Mouse (Mus musculus): ENCODE data around the gene Abcc2. TPM values are rescaled to one million over a fixed set of nuclear protein-coding genes. Genes with fewer than 3 reads are reported as not detected.

Gene Abcc2
- polyA plus RNA-seq, 1 experiment from 2014 or later: 0.03 TPM

- Histone ChIP-seq H3K4me2 (replicated peaks) (no peak overlapping the region), H3K9me3 (replicated peaks) (no peaks in the 10 kb centered on the region), H3K27me3 (no peaks in the 10 kb centered on the region), H3K36me3 (no peaks in the 10 kb centered on the region), H3K4me3 (replicated peaks) (no peak overlapping the region), H3K27ac (replicated peaks) (no peak overlapping the region), H3K4me1 (no peaks in the 10 kb centered on the region), H3K9ac (no peak overlapping the region)
- no peak for ATAC-seq (ENCODE audit: insufficient number of reproducible peaks, low FRiP score, low TSS enrichment, low read depth)
- WGBS: 76% methylated on average over 10 of the region's 10 CpGs
Measured at GRCm38 (mm10) chr19:43813315-43813714, 31.3 kb downstream of the Abcc2 start.

GRCm38 (mm10) chr19:43815661-43816414, 33.8 kb downstream of the Abcc2 start:
- H3K36me3 ChIP-seq: no peaks in the 10 kb centered on the region
- H3K27me3 ChIP-seq: no peaks in the 10 kb centered on the region
- H3K27ac ChIP-seq (replicated peaks): no peak overlapping the region
- no peaks in the 10 kb centered on the region for H3K4me1 ChIP-seq
- 48% methylated on average over 14 of the region's 14 CpGs for WGBS
- no peak overlapping the region for H3K9ac ChIP-seq
- ATAC-seq (ENCODE audit: insufficient number of reproducible peaks, low FRiP score, low TSS enrichment, low read depth): no peak
- peak overlapping the region; percentile 28; the same call in 1 of the 2 replicates for H3K4me2 ChIP-seq (replicated peaks)
- H3K4me3 ChIP-seq (replicated peaks): 0 out of 2 replicates have a peak overlapping the region, but pooled peaks have one; percentile 17
- no peaks in the 10 kb centered on the region for H3K9me3 ChIP-seq (replicated peaks)

GRCm38 (mm10) chr19:43826855-43827254, 44.9 kb downstream of the Abcc2 start:
- no peak overlapping the region for H3K9ac ChIP-seq
- no peak overlapping the region for H3K4me2 ChIP-seq (replicated peaks)
- 77% methylated on average over 8 of the region's 8 CpGs for WGBS
- H3K27me3 ChIP-seq: no peaks in the 10 kb centered on the region
- H3K9me3 ChIP-seq (replicated peaks): no peaks in the 10 kb centered on the region
- no peak overlapping the region for H3K4me3 ChIP-seq (replicated peaks)
- H3K36me3 ChIP-seq: no peaks in the 10 kb centered on the region
- ATAC-seq (ENCODE audit: insufficient number of reproducible peaks, low FRiP score, low TSS enrichment, low read depth): no peak
- no peaks in the 10 kb centered on the region for H3K4me1 ChIP-seq
- H3K27ac ChIP-seq (replicated peaks): no peak overlapping the region

GRCm38 (mm10) chr19:43832425-43833069, 50.6 kb downstream of the Abcc2 start:
- Histone ChIP-seq H3K4me3 (replicated peaks) (no peak overlapping the region), H3K9ac (no peak overlapping the region), H3K27me3 (no peaks in the 10 kb centered on the region), H3K4me1 (no peaks in the 10 kb centered on the region), H3K27ac (replicated peaks) (no peak overlapping the region), H3K36me3 (no peaks in the 10 kb centered on the region), H3K4me2 (replicated peaks) (no peak overlapping the region), H3K9me3 (replicated peaks) (no peaks in the 10 kb centered on the region)
- no peak for ATAC-seq (ENCODE audit: insufficient number of reproducible peaks, low FRiP score, low TSS enrichment, low read depth)
- WGBS: 27% methylated on average over 21 of the region's 21 CpGs

- Histone ChIP-seq H3K9me3 (replicated peaks) (no peaks in the 10 kb centered on the region), H3K4me2 (replicated peaks) (no peak overlapping the region), H3K36me3 (peaks cover 20% of the 10 kb centered on the region), H3K27me3 (no peaks in the 10 kb centered on the region), H3K4me1 (no peaks in the 10 kb centered on the region), H3K9ac (no peak overlapping the region), H3K27ac (replicated peaks) (no peak overlapping the region), H3K4me3 (replicated peaks) (no peak overlapping the region)
- ATAC-seq (ENCODE audit: insufficient number of reproducible peaks, low FRiP score, low TSS enrichment, low read depth): no peak
- 86% methylated on average over 9 of the region's 9 CpGs for WGBS
Measured at GRCm38 (mm10) chr19:43843184-43843583, 61.2 kb downstream of the Abcc2 start.

- no peak overlapping the region for H3K27ac ChIP-seq (replicated peaks)
- H3K36me3 ChIP-seq: peaks cover 42% of the 10 kb centered on the region
- H3K4me2 ChIP-seq (replicated peaks): no peak overlapping the region
- no peaks in the 10 kb centered on the region for H3K9me3 ChIP-seq (replicated peaks)
- 29% methylated on average over 7 of the region's 7 CpGs for WGBS
- no peak overlapping the region for H3K9ac ChIP-seq
- no peaks in the 10 kb centered on the region for H3K4me1 ChIP-seq
- H3K4me3 ChIP-seq (replicated peaks): no peak overlapping the region
- ATAC-seq (ENCODE audit: insufficient number of reproducible peaks, low FRiP score, low TSS enrichment, low read depth): 0 out of 2 replicates have a peak, but pooled peaks have one; percentile 54
- H3K27me3 ChIP-seq: no peaks in the 10 kb centered on the region
Measured at GRCm38 (mm10) chr19:43845331-43845908, 63.4 kb downstream of the Abcc2 start.

GRCm38 (mm10) chr19:43847056-43847455, 65.1 kb downstream of the Abcc2 start:
- ATAC-seq (ENCODE audit: insufficient number of reproducible peaks, low FRiP score, low TSS enrichment, low read depth): no peak
- WGBS: 85% methylated on average over 15 of the region's 15 CpGs

GRCm38 (mm10) chr19:43847966-43848365, 66.0 kb downstream of the Abcc2 start:
- H3K4me3 ChIP-seq (replicated peaks): no peak overlapping the region
- H3K9ac ChIP-seq: no peak overlapping the region
- no peak overlapping the region for H3K4me2 ChIP-seq (replicated peaks)
- peaks cover 59% of the 10 kb centered on the region for H3K36me3 ChIP-seq
- no peaks in the 10 kb centered on the region for H3K4me1 ChIP-seq
- WGBS: 95% methylated on average over 15 of the region's 15 CpGs
- H3K9me3 ChIP-seq (replicated peaks): no peaks in the 10 kb centered on the region
- no peak for ATAC-seq (ENCODE audit: insufficient number of reproducible peaks, low FRiP score, low TSS enrichment, low read depth)
- no peaks in the 10 kb centered on the region for H3K27me3 ChIP-seq
- no peak overlapping the region for H3K27ac ChIP-seq (replicated peaks)

More at GRCm38 (mm10) chr19:43847056-43847455, 65.1 kb downstream of the Abcc2 start:
- no peaks in the 10 kb centered on the region for H3K27me3 ChIP-seq
- no peak overlapping the region for H3K9ac ChIP-seq
- H3K4me3 ChIP-seq (replicated peaks): no peak overlapping the region
- no peak overlapping the region for H3K4me2 ChIP-seq (replicated peaks)
- peaks cover 53% of the 10 kb centered on the region for H3K36me3 ChIP-seq
- H3K27ac ChIP-seq (replicated peaks): no peak overlapping the region
- H3K4me1 ChIP-seq: no peaks in the 10 kb centered on the region
- H3K9me3 ChIP-seq (replicated peaks): no peaks in the 10 kb centered on the region

GRCm38 (mm10) chr19:43850026-43850425, 68.0 kb downstream of the Abcc2 start:
- Histone ChIP-seq H3K4me2 (replicated peaks) (no peak overlapping the region), H3K9ac (no peak overlapping the region), H3K4me3 (replicated peaks) (no peak overlapping the region), H3K36me3 (peaks cover 74% of the 10 kb centered on the region), H3K4me1 (no peaks in the 10 kb centered on the region), H3K9me3 (replicated peaks) (no peaks in the 10 kb centered on the region), H3K27me3 (no peaks in the 10 kb centered on the region), H3K27ac (replicated peaks) (no peak overlapping the region)
- WGBS: 92% methylated on average over 11 of the region's 11 CpGs
- no peak for ATAC-seq (ENCODE audit: insufficient number of reproducible peaks, low FRiP score, low TSS enrichment, low read depth)

- Histone ChIP-seq H3K27ac (replicated peaks) (no peak overlapping the region), H3K9ac (no peak overlapping the region), H3K9me3 (replicated peaks) (no peaks in the 10 kb centered on the region), H3K36me3 (peaks cover 88% of the 10 kb centered on the region), H3K4me1 (no peaks in the 10 kb centered on the region), H3K4me3 (replicated peaks) (no peak overlapping the region), H3K4me2 (replicated peaks) (no peak overlapping the region), H3K27me3 (no peaks in the 10 kb centered on the region)
- ATAC-seq (ENCODE audit: insufficient number of reproducible peaks, low FRiP score, low TSS enrichment, low read depth): no peak
- WGBS: 83% methylated on average over 21 of the region's 21 CpGs
Measured at GRCm38 (mm10) chr19:43851996-43852630, 70.1 kb downstream of the Abcc2 start.

- no peaks in the 10 kb centered on the region for H3K9me3 ChIP-seq (replicated peaks)
- ATAC-seq (ENCODE audit: insufficient number of reproducible peaks, low FRiP score, low TSS enrichment, low read depth): no peak
- H3K27me3 ChIP-seq: no peaks in the 10 kb centered on the region
- H3K36me3 ChIP-seq: peaks cover 85% of the 10 kb centered on the region
- no peak overlapping the region for H3K4me2 ChIP-seq (replicated peaks)
- H3K4me1 ChIP-seq: no peaks in the 10 kb centered on the region
- 81% methylated on average over 7 of the region's 7 CpGs for WGBS
- no peak overlapping the region for H3K27ac ChIP-seq (replicated peaks)
- H3K4me3 ChIP-seq (replicated peaks): no peak overlapping the region
- H3K9ac ChIP-seq: no peak overlapping the region
Measured at GRCm38 (mm10) chr19:43852837-43853545, 71.0 kb downstream of the Abcc2 start.

Data from embryonic facial prominence, embryonic 15.5 days (tissue).